Mouse (Mus musculus) heart, embryonic 15.5 days (tissue): ENCODE results near the gene Eif1b. TPM values are rescaled to one million over a fixed set of nuclear protein-coding genes. Genes with fewer than 3 reads are reported as not detected.

Experiments
- polyA plus RNA-seq: library from polyadenylated mRNA; unstranded; fragments of >200 nt; fragmentation: Nextera tagmentation; extraction: Ambion mirVana; gene quantifications from 2 replicates; pipeline ENCODE4 v1.2.1, GENCODE M21; 2015

The Eif1b gene
- polyA plus RNA-seq, 1 experiment from 2014 or later, result 133 TPM

Other genes starting within 250 kb of the Eif1b start
- 0.26 and 0.94 TPM in 2 replicates for gene Myrip, start 190.7 kb upstream of the Eif1b start, polyA plus RNA-seq
- gene Entpd3, start 47.6 kb downstream of the Eif1b start, polyA plus RNA-seq, result 0.23 and 0.77 TPM in 2 replicates
- 378 and 402 TPM in 2 replicates for gene Rpl14, start 79.2 kb downstream of the Eif1b start, polyA plus RNA-seq